26 mouse cellular contexts compared by ENCODE assay signal in genomic region chr19:45949236-45949635, GRCm38 (mm10).
"Had no signal": no experiment of that assay in that cellular context is flagged by ENCODE, and none has a peak within 500 bp of the region (broad histone marks: within the 10 kb centered on the region; RNA-seq: fewer than 3 reads in every experiment).

No protein-coding gene starts in this region.

- H3K9me3 ChIP-seq: heart, embryonic 10.5 days; heart, embryonic 12.5 days; hindbrain, embryonic 13.5 days; hindbrain, embryonic 15.5 days; kidney, embryonic 15.5 days; limb, embryonic 10.5 days; limb, embryonic 12.5 days; liver, embryonic 13.5 days; liver, embryonic 15.5 days had no signal

- DNase-seq: gastrocnemius, postnatal 14 days; gastrocnemius, postnatal 36 days; heart, adult 18-20 months; heart, postnatal 14 days; heart, postnatal 36 days; kidney, adult 11 months; kidney, adult 2 months; kidney, adult 9 months; kidney, postnatal 14 days; kidney, postnatal 36 days; liver; liver, embryonic 13.5 days; liver, postnatal 0 days had no signal

- H3K4me3 ChIP-seq: heart, embryonic 10.5 days; heart, embryonic 12.5 days; hindbrain, embryonic 13.5 days; hindbrain, embryonic 15.5 days; kidney, embryonic 15.5 days; left cerebral cortex, adult 2 months; limb, embryonic 10.5 days; limb, embryonic 12.5 days; liver, embryonic 13.5 days; liver, embryonic 15.5 days had no signal

- ATAC-seq: hindbrain, postnatal 0 days; intestine, embryonic 16.5 days; liver, postnatal 0 days had no signal

- H3K4me2 ChIP-seq: heart, embryonic 12.5 days; hindbrain, embryonic 13.5 days; hindbrain, embryonic 15.5 days; kidney, embryonic 15.5 days; limb, embryonic 12.5 days; liver, embryonic 11.5 days; liver, embryonic 13.5 days; liver, embryonic 15.5 days had no signal

- H3K27ac ChIP-seq: heart, embryonic 10.5 days; hindbrain, embryonic 13.5 days; hindbrain, embryonic 15.5 days; hindbrain, postnatal 0 days; kidney, embryonic 15.5 days; kidney, postnatal 0 days; limb, embryonic 10.5 days; limb, embryonic 12.5 days; liver, embryonic 13.5 days; liver, embryonic 15.5 days had no signal

- H3K27me3 ChIP-seq: heart, embryonic 12.5 days; hindbrain, embryonic 13.5 days; hindbrain, embryonic 15.5 days; kidney, embryonic 15.5 days; limb, embryonic 12.5 days; liver, embryonic 13.5 days; liver, embryonic 15.5 days had no signal

- H3K9ac ChIP-seq: heart, embryonic 12.5 days; hindbrain, embryonic 13.5 days; hindbrain, embryonic 15.5 days; kidney, embryonic 15.5 days; limb, embryonic 12.5 days; liver, embryonic 13.5 days; liver, embryonic 15.5 days; liver, postnatal 0 days had no signal

- H3K4me1 ChIP-seq: hindbrain, embryonic 13.5 days; hindbrain, embryonic 15.5 days; kidney, embryonic 15.5 days; limb, embryonic 10.5 days; limb, embryonic 12.5 days; liver, embryonic 15.5 days had no signal
